Mouse (Mus musculus): ENCODE data around the gene Iqgap2. TPM values are rescaled to one million over a fixed set of nuclear protein-coding genes. Genes with fewer than 3 reads are reported as not detected.
A peak's percentile ranks its signal among the peaks of the same experiment; 100 is the strongest.

Gene Iqgap2
- polyA plus RNA-seq (2014; fragmentation: Nextera tagmentation; extraction: Ambion mirVana): 24.3 and 25.3 TPM in 2 replicates

DNA sequence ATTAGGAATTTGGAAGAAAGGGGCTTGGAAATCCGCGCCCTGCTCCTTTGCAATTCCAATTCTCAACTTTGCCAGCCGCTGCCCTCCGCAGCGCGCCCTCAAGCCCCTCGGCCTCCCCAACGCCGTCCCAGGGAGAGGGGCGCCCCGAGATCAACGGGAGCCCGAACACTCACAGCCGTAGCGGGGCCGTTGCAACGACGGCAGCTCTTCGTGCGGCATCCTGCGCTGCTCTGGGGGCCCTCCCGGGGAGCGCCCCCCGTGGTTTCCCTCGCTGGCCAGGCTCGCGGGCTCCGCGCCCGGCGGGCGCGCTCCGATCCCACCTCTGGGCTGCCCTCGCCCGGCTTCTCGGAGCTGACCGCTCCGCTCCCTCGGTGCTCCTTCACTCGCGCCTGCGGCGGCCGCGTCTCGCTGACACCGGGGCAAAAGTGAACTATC, at the start of gene Iqgap2:
TSS of gene Iqgap2 (minus strand) at position 432 of the 435 bp plus-strand sequence.
- peak within 1 kb of the TSS; percentile 67 for H3K9ac ChIP-seq (replicated peaks; ENCODE audit: low read depth, low read length)
- peak within 1 kb of the TSS; percentile 70 for H3K4me3 ChIP-seq (ENCODE audit: low read depth, low read length)
- WGBS: 1% methylated on average over 45 of the region's 48 CpGs
- 0 out of 2 replicates have a peak, but pooled peaks cover 2% of the 10 kb centered on the region for H3K4me1 ChIP-seq (ENCODE audit: control insufficient read depth, insufficient read depth, low read length)
- peak within 1 kb of the TSS; percentile 95 for H3K4me2 ChIP-seq (replicated peaks; ENCODE audit: low read depth, low read length)
- ATAC-seq (ENCODE audit: insufficient number of reproducible peaks, insufficient read depth, low FRiP score, low read depth): peak; percentile 34; the same call in 1 of the 2 replicates
- peak within 1 kb of the TSS; percentile 44; the same call in 1 of the 2 replicates for H3K27ac ChIP-seq (ENCODE audit: low read length)
- H3K27me3 ChIP-seq (ENCODE audit: control insufficient read depth, insufficient read depth, low read length): no peaks in the 10 kb centered on the region
- H3K9me3 ChIP-seq (ENCODE audit: control insufficient read depth, low read depth, low read length): no peaks in the 10 kb centered on the region
- H3K36me3 ChIP-seq (ENCODE audit: control insufficient read depth, insufficient read depth, low read length): no peaks in the 10 kb centered on the region

GRCm38 (mm10) chr13:95940811-95941210, 49.1 kb upstream of the Iqgap2 start:
- Histone ChIP-seq H3K27ac (ENCODE audit: low read length) (no peak overlapping the region), H3K36me3 (ENCODE audit: control insufficient read depth, insufficient read depth, low read length) (no peaks in the 10 kb centered on the region), H3K4me1 (ENCODE audit: control insufficient read depth, insufficient read depth, low read length) (no peaks in the 10 kb centered on the region), H3K27me3 (ENCODE audit: control insufficient read depth, insufficient read depth, low read length) (no peaks in the 10 kb centered on the region), H3K4me3 (ENCODE audit: low read depth, low read length) (no peak overlapping the region), H3K9ac (replicated peaks; ENCODE audit: low read depth, low read length) (no peak overlapping the region), H3K4me2 (replicated peaks; ENCODE audit: low read depth, low read length) (no peak overlapping the region), H3K9me3 (ENCODE audit: control insufficient read depth, low read depth, low read length) (no peaks in the 10 kb centered on the region)
- WGBS: 57% methylated on average over 5 of the region's 5 CpGs
- ATAC-seq (ENCODE audit: insufficient number of reproducible peaks, insufficient read depth, low FRiP score, low read depth): no peak

DNA sequence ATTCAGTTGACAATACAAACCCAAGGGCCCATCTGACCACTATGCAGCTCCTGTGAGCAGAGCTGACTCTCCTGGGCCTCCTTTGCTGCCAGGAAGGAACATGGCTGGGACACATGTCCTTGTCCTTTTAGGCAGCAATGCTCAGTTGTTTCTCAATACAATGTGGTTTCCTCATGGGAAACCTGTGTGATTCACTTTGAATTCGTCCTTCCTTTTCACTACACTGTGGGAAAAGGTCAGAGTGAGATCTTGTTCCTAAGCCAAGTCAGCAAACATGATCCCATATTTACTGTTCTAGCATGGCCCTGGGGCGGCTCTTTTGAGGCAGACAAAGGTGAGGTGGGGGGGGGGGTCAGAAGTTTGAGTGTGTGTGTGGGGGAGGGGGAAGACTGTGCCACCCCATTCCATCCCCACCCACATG, 32.5 kb upstream of the Iqgap2 start:
- H3K36me3 ChIP-seq (ENCODE audit: control insufficient read depth, insufficient read depth, low read length): no peaks in the 10 kb centered on the region
- H3K4me1 ChIP-seq (ENCODE audit: control insufficient read depth, insufficient read depth, low read length): no peaks in the 10 kb centered on the region
- H3K9me3 ChIP-seq (ENCODE audit: control insufficient read depth, low read depth, low read length): no peaks in the 10 kb centered on the region
- H3K4me2 ChIP-seq (replicated peaks; ENCODE audit: low read depth, low read length): no peak overlapping the region
- no peak overlapping the region for H3K4me3 ChIP-seq (ENCODE audit: low read depth, low read length)
- no peak for ATAC-seq (ENCODE audit: insufficient number of reproducible peaks, insufficient read depth, low FRiP score, low read depth)
- WGBS: 54% methylated on average over 2 of the region's 2 CpGs
- H3K9ac ChIP-seq (replicated peaks; ENCODE audit: low read depth, low read length): no peak overlapping the region
- no peak overlapping the region for H3K27ac ChIP-seq (ENCODE audit: low read length)
- no peaks in the 10 kb centered on the region for H3K27me3 ChIP-seq (ENCODE audit: control insufficient read depth, insufficient read depth, low read length)

DNA sequence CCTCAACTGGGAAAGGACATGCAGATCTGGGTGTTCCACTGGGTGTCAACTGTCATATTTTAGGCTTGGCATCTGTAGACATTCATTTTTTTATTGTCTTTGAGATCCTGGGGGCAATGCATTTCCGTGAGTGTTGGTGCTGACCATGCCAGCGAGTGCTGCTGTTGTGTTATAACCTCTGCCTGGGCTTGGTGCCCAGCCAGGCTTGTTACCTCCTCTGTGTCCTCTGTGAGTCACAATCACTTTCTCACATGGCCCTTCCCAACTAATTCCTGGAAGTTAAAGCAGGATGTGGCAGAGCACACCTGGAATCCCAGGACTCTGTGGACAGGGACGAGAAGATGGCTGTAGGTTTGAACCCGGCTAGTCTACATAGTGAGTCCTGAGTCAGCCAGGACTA, 30.9 kb upstream of the Iqgap2 start:
- Histone ChIP-seq H3K27me3 (ENCODE audit: control insufficient read depth, insufficient read depth, low read length) (no peaks in the 10 kb centered on the region), H3K4me2 (replicated peaks; ENCODE audit: low read depth, low read length) (no peak overlapping the region), H3K9me3 (ENCODE audit: control insufficient read depth, low read depth, low read length) (no peaks in the 10 kb centered on the region), H3K4me1 (ENCODE audit: control insufficient read depth, insufficient read depth, low read length) (no peaks in the 10 kb centered on the region), H3K36me3 (ENCODE audit: control insufficient read depth, insufficient read depth, low read length) (no peaks in the 10 kb centered on the region), H3K27ac (ENCODE audit: low read length) (no peak overlapping the region), H3K9ac (replicated peaks; ENCODE audit: low read depth, low read length) (no peak overlapping the region), H3K4me3 (ENCODE audit: low read depth, low read length) (no peak overlapping the region)
- 87% methylated on average over 4 of the region's 4 CpGs for WGBS
- no peak for ATAC-seq (ENCODE audit: insufficient number of reproducible peaks, insufficient read depth, low FRiP score, low read depth)

GRCm38 (mm10) chr13:95918624-95919284, 27.0 kb upstream of the Iqgap2 start:
- 87% methylated on average over 9 of the region's 9 CpGs for WGBS
- no peak overlapping the region for H3K27ac ChIP-seq (ENCODE audit: low read length)
- ATAC-seq (ENCODE audit: insufficient number of reproducible peaks, insufficient read depth, low FRiP score, low read depth): no peak

GRCm38 (mm10) chr13:95913046-95913406, 21.3 kb upstream of the Iqgap2 start:
- WGBS: 84% methylated on average over 2 of the region's 2 CpGs
- Histone ChIP-seq H3K9ac (replicated peaks; ENCODE audit: low read depth, low read length) (no peak overlapping the region), H3K4me1 (ENCODE audit: control insufficient read depth, insufficient read depth, low read length) (0 out of 2 replicates have a peak, but pooled peaks cover 3% of the 10 kb centered on the region), H3K4me2 (replicated peaks; ENCODE audit: low read depth, low read length) (no peak overlapping the region), H3K4me3 (ENCODE audit: low read depth, low read length) (no peak overlapping the region), H3K27me3 (ENCODE audit: control insufficient read depth, insufficient read depth, low read length) (no peaks in the 10 kb centered on the region), H3K36me3 (ENCODE audit: control insufficient read depth, insufficient read depth, low read length) (no peaks in the 10 kb centered on the region), H3K27ac (ENCODE audit: low read length) (no peak overlapping the region), H3K9me3 (ENCODE audit: control insufficient read depth, low read depth, low read length) (no peaks in the 10 kb centered on the region)
- ATAC-seq (ENCODE audit: insufficient number of reproducible peaks, insufficient read depth, low FRiP score, low read depth): no peak

More at GRCm38 (mm10) chr13:95918624-95919284, 27.0 kb upstream of the Iqgap2 start:
- no peaks in the 10 kb centered on the region for H3K4me1 ChIP-seq (ENCODE audit: control insufficient read depth, insufficient read depth, low read length)
- no peak overlapping the region for H3K4me3 ChIP-seq (ENCODE audit: low read depth, low read length)
- no peaks in the 10 kb centered on the region for H3K9me3 ChIP-seq (ENCODE audit: control insufficient read depth, low read depth, low read length)
- no peak overlapping the region for H3K9ac ChIP-seq (replicated peaks; ENCODE audit: low read depth, low read length)
- H3K4me2 ChIP-seq (replicated peaks; ENCODE audit: low read depth, low read length): no peak overlapping the region
- H3K27me3 ChIP-seq (ENCODE audit: control insufficient read depth, insufficient read depth, low read length): no peaks in the 10 kb centered on the region
- no peaks in the 10 kb centered on the region for H3K36me3 ChIP-seq (ENCODE audit: control insufficient read depth, insufficient read depth, low read length)

GRCm38 (mm10) chr13:95912157-95913045, 20.7 kb upstream of the Iqgap2 start:
- Histone ChIP-seq H3K27ac (ENCODE audit: low read length) (no peak overlapping the region), H3K4me1 (ENCODE audit: control insufficient read depth, insufficient read depth, low read length) (0 out of 2 replicates have a peak, but pooled peaks cover 3% of the 10 kb centered on the region), H3K36me3 (ENCODE audit: control insufficient read depth, insufficient read depth, low read length) (no peaks in the 10 kb centered on the region), H3K4me3 (ENCODE audit: low read depth, low read length) (no peak overlapping the region), H3K9me3 (ENCODE audit: control insufficient read depth, low read depth, low read length) (no peaks in the 10 kb centered on the region), H3K4me2 (replicated peaks; ENCODE audit: low read depth, low read length) (no peak overlapping the region), H3K9ac (replicated peaks; ENCODE audit: low read depth, low read length) (no peak overlapping the region), H3K27me3 (ENCODE audit: control insufficient read depth, insufficient read depth, low read length) (no peaks in the 10 kb centered on the region)
- WGBS: 83% methylated on average over 11 of the region's 11 CpGs
- ATAC-seq (ENCODE audit: insufficient number of reproducible peaks, insufficient read depth, low FRiP score, low read depth): no peak

GRCm38 (mm10) chr13:95910270-95910669, 18.5 kb upstream of the Iqgap2 start:
- H3K4me1 ChIP-seq (ENCODE audit: control insufficient read depth, insufficient read depth, low read length): 0 out of 2 replicates have a peak, but pooled peaks cover 3% of the 10 kb centered on the region
- no peaks in the 10 kb centered on the region for H3K36me3 ChIP-seq (ENCODE audit: control insufficient read depth, insufficient read depth, low read length)
- no peaks in the 10 kb centered on the region; the same call in 1 of the 2 replicates for H3K9me3 ChIP-seq (ENCODE audit: control insufficient read depth, low read depth, low read length)
- 80% methylated on average over 9 of the region's 9 CpGs for WGBS
- H3K4me3 ChIP-seq (ENCODE audit: low read depth, low read length): no peak overlapping the region
- no peak overlapping the region for H3K27ac ChIP-seq (ENCODE audit: low read length)
- ATAC-seq (ENCODE audit: insufficient number of reproducible peaks, insufficient read depth, low FRiP score, low read depth): no peak
- no peaks in the 10 kb centered on the region for H3K27me3 ChIP-seq (ENCODE audit: control insufficient read depth, insufficient read depth, low read length)
- no peak overlapping the region for H3K4me2 ChIP-seq (replicated peaks; ENCODE audit: low read depth, low read length)
- H3K9ac ChIP-seq (replicated peaks; ENCODE audit: low read depth, low read length): no peak overlapping the region

Data from stomach, embryonic 14.5 days (tissue).